Mouse (Mus musculus): Measurements from ENCODE around the gene Adssl1.

- TF ChIP-seq CTCF (IDR thresholded peaks at IDR 0.05 in 2 of 3, conservative IDR thresholded peaks at IDR 0.05 in 1 of 3; ENCODE audit: control insufficient read depth in 1 of 3, insufficient read depth in 1 of 3, low read depth in 2 of 3, low read length in 3 of 3, poor library complexity in 1 of 3, severe bottlenecking in 1 of 3) (no peak), TAL1 (IDR thresholded peaks at IDR 0.05; ENCODE audit: low read length) (no peak), POLR2A (IDR thresholded peaks at IDR 0.05; ENCODE audit: control insufficient read depth in 1 of 2, insufficient read depth in 1 of 2, low read depth in 1 of 2, low read length in 2 of 2, poor library complexity in 1 of 2) (no peak), MXI1 (IDR thresholded peaks at IDR 0.05; ENCODE audit: low read depth, low read length) (no peak), E2F4 (IDR thresholded peaks at IDR 0.05; ENCODE audit: borderline replicate concordance, low read depth, low read length) (no peak), HCFC1 (IDR thresholded peaks at IDR 0.05; ENCODE audit: low read depth, low read length) (no peak), MAFK (IDR thresholded peaks at IDR 0.05; ENCODE audit: borderline replicate concordance, low read depth, low read length) (no peak), CHD1 (IDR thresholded peaks at IDR 0.05; ENCODE audit: low read depth, low read length) (no peak), EP300 (IDR thresholded peaks at IDR 0.05; ENCODE audit: low read depth in 1 of 2, low read length in 2 of 2) (no peak)
These were observed 23.3 kb downstream of the Adssl1 start for GRCm38 (mm10) chr12:112643126-112643525.
